Mouse (Mus musculus): ENCODE data around the gene Pbsn.
"Not testable (repeated sequence)": the region's sequence is repeated elsewhere in the genome, so short reads cannot be mapped to it uniquely, and the experiment has no call there.

Gene Pbsn

DNA sequence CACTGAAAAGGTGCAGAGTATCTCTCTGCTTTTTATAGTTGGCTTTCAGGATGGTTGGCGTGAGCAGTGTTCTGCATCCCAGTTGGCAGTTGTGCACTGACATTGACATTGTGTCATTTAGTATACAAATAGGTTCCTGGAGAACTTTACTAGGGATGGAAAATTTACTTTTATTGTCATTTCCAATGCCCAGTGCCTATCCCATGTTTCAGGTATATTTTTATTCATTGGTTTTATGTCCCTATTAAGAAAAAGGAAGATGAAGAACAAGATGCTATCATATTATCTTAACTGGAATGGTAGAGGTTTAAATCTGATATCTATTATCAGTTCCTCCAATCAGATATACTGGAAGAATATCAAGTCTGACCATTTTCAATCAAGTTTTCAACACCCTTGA, at the start of gene Pbsn:
TSS of gene Pbsn (minus strand) at position 101 of the 400 bp plus-strand sequence.
- no peak for DNase-seq

DNA sequence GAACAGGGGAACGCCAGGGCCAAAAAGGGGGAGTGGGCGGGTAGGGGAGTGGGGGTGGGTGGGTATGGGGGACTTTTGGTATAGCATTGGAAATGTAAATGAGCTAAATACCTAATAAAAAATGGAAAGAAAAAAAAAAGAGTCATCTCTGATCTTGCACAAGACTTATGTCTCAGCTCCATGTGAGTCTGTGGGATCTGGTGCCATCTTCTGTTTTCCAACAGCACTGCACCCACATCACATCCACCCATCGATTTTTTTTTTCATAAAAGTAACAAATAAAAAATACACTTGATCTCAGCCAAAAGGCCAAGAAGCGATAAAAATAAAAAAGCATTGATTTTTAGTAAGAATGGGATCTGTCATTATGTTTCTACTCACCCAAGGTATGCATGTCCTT, 26.6 kb upstream of the Pbsn start:
- DNase-seq = not testable (repeated sequence)

DNA sequence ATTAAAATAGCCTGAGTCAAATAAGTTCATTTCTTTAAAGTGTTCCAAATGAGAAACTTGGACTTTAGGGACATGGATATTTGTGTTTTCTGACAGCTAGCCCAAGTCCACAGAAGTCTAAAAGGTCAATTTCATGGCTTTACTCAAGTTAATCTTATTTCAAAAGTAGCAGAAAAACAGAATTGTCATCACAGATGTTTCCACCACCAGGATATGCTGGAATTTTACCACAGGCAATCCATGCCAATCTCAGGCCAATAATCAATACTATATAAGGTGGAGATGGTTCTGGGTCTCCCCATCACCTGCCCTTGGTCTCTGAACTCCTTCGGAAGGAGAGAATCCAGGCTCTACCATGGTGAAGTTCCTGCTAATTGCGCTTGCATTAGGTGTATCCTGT, 11.0 kb upstream of the Pbsn start, which contains the start of gene Gm14744:
TSS of gene Gm14744 (plus strand) at position 301 of the 400 bp plus-strand sequence.
- DNase-seq = not testable (repeated sequence)

DNA sequence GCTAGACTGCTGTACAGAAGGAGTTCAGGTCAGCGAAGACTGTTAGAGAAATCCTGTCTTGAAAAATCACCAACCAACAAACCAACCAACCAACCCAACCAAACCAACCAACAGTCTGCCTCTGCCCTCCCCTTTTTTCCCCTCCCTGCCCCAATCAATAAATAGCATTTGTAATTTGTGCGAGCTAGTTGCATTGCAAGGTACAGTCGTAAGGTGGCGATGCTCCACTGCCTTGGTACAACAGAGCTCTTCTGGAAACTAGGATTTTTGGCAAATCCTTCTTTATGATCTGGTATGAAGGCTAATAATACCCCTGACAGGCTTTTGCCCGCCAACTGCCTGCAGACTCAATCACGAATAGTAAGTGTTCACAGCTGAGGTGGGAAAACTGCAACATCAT, 41.4 kb downstream of the Pbsn start:
- no peak for DNase-seq

DNA sequence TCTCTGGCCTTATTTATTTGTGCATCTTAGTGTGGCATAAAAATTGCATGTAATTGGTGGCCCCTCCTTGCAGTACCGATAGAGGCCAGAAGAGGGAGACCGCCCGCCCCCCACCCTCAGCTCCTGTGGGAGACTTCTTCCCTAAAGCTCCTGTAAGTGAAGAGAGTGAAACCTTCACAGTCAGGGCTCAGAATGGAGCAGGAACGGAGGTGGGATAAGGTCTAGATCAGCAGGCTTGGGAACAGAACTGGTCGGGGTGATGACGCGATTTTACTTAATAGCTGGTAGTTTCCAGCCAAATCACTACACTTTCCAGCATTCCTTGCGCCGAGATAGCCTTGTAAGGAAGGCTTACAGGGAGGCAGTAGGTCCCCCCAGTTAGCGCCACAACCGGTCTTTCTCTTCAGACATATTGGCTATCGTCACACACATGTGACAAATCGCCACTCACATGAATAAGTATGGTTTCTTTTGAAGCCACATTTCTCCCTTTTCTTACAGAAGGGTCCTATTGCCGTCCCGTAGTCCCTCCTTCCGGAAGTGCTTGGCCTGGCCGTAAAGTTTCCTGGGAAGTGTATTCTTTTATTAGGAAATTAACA, 42.7 kb downstream of the Pbsn start:
- peak in 1 of 2 experiments; percentile 47 for DNase-seq

DNA sequence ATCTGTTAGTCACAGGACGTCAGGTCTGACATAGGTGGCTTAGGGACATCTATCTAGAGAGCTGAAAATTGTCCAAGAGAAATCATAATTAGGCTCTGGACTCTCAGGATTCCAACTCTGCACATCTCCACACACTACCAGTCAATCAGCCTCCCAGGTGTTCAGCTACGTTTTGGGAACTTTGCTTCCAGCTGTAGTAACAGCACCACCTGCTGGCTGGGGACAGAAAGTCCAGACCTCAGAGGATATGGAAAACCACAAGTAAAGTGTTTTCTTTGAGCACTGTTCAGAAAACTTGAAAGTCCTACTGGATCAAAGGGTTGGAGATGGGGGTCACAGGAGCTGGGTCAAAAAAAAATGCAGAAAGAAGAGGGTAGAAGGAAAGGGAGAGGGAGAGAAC, 44.8 kb downstream of the Pbsn start:
- DNase-seq = peak in 1 of 2 experiments; percentile 18

DNA sequence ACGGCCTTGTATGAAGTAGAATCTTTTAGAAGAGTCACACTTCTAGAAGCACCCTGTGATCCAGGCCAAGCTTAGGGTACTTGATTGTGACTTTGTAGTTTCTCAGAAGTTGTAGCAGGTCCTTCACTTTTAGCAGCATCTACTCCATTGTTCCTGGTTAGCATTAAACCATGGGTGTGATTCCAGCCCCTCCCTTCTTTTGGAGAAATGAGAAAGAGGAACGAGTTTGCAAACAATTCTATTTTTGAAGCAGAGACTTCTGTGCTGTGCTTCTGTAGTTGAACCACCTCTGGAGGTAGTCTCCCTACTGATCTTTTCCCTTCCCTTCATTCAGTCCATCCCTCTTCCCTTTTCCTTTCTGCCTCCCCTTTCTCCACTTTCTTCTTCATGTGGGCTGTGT, 51.1 kb downstream of the Pbsn start:
- DNase-seq = no peak

DNA sequence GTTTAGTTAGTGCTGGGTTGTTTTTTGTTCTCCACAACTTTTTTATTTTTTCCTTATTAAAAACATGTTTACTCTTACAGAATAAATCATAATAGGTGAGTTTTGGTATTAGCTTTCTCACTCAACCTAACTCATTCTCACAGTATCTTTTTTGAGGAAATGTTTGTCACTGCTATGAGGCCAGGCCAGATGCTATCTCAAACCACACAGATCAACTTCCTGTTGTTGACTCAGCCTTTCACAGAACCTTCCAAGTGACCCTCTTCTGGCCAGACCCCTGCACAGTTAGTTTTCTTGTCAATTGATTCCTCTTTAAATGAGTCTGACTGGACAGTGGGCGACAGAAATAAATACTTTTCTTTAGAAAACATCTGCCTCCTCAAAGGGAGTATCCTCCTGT, 51.9 kb downstream of the Pbsn start:
- DNase-seq = no peak

DNA sequence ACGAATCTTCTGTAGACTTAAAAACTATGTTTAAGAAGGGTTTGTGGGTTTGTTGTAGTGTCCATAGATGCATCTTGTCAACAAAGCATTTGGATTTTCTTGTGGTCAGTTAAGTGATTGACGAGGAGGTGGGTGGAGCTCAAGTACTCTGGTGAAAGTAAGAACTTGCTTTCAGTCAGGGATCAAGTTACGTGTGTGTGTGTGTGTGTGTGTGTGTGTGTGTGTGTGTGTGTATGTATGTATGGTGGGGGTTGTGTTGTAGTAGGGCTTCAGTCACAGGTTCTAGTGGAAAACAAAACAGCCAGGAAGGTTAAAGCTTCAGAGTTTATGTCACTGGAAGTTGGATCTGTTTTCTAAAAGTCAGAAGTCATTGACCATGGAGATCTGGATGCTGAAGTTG, 53.9 kb downstream of the Pbsn start:
- no peak for DNase-seq

DNA sequence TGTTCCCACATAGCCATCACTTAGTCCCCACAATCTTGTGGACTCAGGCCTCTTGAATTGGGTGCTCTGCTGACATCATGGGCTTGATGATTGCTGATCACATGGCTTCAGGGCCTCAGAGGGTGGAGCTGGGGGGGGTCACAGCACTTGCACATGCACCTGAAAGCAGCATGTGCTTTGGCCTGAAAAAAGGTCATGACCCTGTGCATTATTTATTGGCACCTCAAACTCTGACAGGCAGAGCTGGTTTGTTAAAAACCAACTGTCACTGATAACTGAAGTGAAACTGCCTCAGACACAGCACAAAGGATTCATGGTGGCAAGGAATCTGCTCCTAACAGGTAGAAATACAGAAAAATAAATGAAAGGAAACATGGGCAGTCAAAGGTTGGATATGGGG, 55.6 kb downstream of the Pbsn start:
- DNase-seq = no peak

DNA sequence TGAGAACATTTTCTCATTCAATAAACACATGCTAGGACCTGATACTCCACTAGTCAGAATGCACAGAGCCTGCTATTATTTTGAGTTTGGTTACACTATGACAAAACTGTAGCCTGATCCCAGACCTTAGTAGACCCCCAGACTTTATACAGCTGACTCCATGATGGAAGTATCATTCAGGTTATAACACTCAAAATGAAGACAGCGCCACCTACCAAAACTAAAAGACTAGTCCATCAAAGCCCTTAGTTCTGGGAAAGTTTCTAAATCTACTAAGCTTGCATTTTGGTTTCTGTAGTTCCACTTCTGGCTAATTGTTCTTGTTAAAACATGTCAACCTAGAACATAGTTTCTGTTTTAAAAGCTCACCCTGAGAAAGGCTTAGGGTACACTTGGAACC, 56.5 kb downstream of the Pbsn start:
- no peak for DNase-seq

DNA sequence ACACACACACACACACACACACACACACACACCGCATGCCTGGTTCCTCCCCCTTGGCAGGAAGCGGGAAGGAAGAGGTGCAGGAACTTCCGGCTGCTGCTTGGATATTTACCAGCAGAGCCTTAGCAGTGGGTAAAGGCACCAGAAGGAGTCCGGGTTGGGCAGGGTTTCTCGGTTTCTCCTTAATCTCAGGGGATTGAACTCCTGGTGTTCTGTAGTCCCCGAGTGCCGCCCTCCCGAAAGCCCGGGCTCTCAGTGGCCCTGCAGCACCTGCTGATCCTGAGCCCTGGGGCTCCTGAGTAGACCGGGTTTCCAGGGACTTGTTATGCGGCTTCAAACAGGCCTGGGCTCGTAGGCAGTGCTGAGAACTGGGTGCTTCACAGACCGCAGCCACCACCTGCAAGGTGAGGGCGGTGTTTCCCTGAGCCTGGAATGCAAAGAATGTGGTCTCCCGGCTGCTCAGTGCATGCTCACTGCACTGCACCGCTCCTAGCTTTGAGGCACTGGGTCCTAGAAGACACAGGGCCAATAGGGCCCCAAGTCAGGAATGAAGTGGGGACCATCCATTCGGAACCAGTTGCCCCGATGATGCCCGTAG, 57.1 kb downstream of the Pbsn start, which contains the start of gene Prkx:
TSS of gene Prkx (minus strand) at position 41 of the 598 bp plus-strand sequence.
- peak in 1 of 2 experiments; percentile 22 for DNase-seq

DNA sequence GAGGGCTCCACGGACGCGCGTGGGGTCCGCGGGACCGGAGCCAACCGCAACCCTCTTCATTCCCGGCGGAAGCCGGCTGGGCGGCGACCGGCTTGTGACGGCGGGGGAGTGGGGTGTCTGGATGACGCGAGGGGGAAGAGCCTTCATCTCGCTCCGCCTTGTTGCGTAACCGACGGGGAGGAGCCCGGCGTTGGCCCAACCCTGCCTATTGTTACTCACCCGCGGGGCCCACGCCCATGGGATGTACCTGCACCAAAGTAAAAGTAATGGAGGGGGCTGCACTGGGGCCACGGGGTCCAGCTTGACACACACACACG, 57.6 kb downstream of the Pbsn start:
- DNase-seq = peak; percentile 81 to 90

DNA sequence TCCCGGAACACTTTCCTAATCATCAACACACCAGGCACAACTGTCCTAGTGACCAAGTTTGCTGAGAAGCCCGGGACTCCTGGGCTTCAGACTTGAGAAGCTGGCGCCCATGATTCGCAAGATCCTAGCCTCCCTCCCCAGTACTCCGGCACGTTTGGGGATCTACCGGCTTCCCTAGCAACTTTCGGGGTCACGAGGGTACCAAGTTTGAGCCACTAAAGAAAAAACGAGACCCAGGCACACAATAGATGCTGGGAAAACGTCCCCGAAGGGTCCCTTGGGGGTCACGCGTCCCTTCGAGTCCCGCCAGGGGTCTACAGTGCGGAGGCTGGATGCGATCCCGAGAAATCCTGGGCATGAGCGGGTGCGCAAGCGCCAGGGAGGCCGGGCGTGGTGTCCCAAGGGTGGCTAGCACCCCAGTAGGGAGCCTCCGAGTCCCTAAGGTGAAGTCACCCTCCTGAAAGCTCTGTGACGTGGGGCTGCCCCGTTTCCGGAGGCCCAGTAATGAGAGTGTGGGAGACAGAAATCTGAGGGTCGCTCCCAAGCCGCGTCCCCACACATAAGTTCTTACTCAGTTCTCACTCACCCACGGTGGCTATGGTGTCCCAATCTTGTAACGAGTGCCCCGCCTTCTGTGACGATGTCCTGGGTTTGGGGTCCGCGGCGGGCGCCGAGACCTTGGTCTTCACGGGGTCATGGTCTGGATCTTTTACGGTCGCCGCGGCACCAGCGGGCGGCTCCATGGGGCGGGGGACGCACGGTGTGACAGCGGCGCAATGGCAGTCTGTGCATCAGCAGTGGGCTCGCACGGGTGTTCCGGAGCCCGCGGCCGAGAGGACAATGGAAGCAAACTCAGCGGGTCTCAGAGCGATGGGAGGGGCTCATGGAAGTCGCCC, 58.2 kb downstream of the Pbsn start:
- DNase-seq = peak in 1 of 2 experiments; percentile 20

DNA sequence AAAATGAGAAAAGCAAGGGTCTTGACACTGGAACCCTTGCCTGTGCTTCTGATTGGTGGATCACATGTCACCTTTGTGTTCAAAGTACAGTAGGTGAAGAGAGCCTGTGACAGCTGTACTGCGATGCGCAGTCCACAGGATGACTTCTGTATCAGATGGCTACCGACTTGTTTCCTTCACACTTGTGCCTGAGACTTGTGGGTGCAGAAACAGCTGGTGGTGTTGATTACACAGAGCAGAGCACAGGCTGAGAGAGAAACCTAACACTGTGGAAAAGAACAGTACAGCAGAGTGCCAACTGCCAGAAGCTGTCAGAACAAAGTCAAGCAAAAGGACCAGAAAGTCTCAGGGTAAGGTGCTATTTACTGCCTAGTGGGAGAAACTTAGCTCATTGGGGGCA, 64.7 kb downstream of the Pbsn start:
- DNase-seq = no peak

Measured in thymus, adult 18-20 months (tissue).